Mouse (Mus musculus) thymus, postnatal 4 days (tissue): ENCODE measurements around the gene Tmem59.
A peak's percentile ranks its signal among the peaks of the same experiment; 100 is the strongest.

Experiments
- DNase-seq: peaks from one replicate; pipeline ENCODE4 v3.0.0; 2021

Gene Tmem59

DNA sequence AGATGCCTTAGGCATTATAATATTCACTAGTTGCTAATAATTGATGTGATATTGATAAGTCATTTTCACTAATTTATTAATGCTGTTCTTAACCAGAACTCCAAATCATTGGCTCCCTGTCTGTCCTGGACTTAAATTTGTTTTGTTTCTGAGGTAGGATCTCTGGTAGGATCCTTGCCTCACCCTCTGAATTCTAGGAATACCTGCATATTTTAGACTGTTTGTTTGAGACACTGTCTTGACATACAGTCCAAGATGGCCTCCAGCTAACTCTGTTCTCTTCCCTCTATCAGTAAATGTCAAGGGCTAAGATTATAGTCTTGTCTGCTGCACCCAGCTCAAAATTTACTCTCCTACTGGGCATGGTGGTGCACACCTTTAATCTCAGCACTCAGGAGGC, 2.5 kb downstream of the Tmem59 start:
- DNase-seq: no peak

DNA sequence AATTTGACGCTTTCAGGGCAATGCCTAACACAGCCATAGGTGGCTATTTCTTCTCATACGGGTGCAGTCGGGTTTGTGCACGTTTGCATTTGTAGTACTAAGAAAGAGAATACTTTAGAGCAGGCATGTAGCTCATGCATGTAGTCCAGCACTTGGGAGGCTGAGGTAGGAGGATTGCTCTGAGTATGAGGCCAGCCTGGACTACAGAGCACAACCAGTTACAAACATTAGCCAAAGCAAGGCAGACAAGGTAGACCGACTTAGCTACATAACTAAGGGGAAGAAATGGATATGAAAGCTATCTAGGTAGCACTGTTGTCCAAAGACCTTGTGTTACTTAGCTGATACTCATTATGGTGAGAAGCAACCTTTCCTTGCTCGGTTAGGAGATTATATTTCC, 3.7 kb downstream of the Tmem59 start:
- no peak for DNase-seq

DNA sequence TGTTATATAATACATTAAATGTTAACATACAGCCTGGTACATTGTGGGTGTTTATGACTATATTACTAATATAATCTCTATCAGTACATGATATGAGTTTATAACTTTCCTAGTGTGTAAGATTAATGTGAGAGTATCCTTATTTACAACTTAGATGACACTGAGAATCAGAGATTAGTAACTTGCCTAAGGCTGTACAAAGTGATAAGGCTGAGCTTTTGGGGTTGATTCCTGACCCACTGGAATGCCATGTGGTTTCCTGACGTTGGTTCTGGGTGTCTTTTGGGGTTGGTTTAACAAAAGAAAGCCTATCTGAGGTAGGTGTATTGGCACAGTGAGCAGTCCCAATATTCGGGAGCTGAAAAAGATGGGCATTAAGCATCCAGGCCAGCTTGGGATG, 4.6 kb downstream of the Tmem59 start:
- DNase-seq: no peak

DNA sequence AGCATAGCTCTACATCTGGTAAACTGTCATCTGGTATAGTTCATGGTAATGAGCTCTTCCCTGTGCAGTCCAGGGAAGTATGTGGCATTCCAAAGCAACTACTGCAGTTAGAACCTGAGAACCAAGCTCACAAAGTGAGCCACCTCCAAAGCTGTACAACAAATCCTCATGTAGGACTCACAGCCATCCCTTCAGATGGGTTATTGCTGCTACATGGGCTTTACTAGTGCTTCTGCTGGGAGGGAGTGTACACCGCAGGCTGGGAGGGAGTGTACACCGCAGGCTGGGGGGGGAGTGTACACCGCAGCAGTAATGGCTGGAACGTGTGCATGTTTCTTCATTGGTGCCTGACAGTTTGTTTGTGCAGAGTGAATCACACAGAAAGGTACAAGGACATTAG, 5.0 kb downstream of the Tmem59 start:
- DNase-seq: no peak

DNA sequence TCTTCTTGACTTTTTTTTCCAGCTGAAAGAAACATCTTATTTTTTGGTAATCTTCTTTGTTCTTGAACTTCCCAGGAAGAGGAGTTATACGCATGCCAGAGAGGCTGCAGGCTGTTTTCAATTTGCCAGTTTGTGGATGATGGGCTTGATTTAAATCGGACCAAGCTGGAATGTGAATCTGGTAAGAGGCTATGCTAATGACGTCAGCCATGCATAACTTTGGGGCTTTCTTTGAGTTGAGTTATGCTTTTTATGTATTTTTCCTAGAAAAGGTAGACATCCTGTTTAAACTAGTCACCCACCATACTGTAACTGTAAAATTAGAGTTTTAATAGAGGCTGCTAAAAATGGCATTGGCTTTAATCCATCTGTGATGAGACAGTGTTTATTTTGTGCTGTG, 7.5 kb downstream of the Tmem59 start:
- no peak for DNase-seq

DNA sequence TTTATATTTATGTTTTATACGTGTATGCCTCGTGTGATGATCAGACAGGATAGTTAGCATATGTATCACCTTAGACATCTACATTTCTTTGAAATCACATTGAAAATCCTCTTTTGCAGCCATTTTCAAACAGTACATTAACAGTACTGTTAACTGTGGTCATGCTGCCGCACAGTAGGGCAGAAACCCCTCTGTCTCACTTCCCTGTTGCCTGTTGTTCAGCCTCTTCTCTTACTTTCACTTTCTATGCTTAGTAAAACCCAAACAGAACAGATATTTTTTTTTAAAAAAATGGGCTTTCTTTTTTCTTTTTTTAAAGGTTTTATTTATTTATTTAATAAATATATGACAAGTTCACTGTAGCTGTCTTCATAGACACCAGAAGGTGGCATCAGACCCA, 15.6 kb downstream of the Tmem59 start:
- DNase-seq: no peak

DNA sequence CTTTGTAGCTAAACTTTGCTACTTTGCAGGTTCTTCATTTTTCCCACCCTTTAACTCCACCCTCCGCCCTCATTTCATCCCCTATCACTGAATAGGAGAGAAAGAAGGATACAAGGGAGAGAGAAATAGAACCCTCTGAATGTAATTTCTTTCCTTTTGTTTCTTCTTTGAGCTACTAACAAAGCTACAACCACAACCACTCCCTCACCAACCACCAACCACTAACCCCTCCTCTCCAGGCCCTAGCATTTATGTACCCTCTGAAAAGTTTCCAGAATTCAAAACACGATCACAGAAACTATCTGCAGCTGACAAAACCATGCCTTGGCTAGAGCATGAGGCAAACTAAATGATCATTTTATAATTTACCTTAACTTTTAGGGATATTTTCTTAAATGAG, 18.3 kb downstream of the Tmem59 start:
- no peak for DNase-seq

DNA sequence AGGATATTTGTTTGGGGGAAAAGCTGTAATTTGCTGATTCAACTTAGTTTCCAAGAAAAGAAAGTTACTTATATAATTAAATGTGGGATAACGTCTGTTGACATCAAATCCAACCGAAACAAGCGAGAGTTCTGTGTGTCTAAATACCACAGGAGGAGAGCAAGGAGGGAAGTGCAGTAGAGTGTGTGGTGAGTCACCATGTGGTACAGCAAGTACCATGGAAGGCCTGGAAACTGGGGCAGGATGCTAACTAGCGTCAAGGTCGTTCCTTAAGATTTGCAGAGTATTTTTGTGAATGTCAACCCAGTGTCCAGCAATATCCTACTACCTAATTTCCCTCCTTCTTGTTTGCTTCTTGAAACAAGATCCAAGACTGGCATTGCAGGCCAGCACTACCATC, 19.9 kb downstream of the Tmem59 start:
- DNase-seq: no peak

DNA sequence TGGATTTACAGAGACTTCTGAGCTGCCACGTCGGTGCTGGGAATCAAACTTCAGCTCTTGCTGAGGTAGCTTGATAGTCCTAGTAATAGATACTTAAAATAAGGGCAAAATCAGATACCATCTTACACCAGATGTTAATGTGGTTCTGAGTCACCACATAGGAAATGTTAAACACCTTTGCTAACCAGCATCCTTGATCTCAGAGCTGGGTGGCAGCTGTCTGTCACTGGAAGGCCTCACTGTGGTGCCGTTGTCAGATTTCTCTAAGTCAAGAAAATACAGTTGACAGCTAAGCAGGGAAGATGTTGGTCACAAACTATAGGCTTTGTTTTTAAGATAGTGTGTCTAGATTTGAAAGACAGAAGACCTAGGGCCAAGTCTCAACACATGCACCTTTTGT, 23.6 kb downstream of the Tmem59 start:
- peak; percentile 48 for DNase-seq

DNA sequence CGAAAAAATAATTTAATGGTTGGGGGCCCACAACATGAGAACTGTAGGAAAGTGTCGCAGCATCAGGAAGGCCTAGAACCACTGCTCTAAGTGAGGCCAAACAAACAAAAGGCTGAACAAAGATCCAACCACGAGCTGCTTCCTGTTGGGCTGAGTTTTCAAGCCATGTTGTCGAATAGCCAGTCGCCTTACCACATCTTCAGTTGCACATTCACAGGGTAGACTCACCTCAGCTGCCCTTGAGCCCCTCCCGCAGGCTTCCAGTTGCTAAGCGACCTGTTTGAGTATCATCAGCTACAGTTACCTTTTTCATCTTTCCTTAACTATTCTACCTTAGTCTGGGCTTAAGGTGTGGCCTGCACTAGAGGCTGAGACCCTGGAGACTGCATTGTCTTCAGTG, 24.8 kb downstream of the Tmem59 start:
- DNase-seq: no peak

DNA sequence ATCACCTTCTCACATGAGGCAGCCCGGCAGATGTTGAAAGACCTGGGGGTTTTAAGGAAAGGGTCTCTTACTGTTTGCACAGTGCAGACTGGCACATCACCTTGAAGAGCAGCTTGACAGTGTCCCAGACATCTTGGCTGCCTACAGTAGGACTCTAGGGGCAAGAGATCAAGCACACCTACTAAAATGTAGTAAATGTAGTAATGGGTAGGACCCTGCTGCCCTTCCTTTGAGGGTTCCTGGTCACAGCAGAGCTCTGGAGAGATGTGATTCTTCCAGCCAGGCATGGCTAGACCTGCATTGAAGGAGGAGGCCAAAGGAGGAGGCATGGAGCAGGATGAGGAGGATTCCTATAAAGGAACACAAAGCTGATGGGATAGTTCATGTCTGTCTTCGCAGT, 28.8 kb downstream of the Tmem59 start:
- no peak for DNase-seq

DNA sequence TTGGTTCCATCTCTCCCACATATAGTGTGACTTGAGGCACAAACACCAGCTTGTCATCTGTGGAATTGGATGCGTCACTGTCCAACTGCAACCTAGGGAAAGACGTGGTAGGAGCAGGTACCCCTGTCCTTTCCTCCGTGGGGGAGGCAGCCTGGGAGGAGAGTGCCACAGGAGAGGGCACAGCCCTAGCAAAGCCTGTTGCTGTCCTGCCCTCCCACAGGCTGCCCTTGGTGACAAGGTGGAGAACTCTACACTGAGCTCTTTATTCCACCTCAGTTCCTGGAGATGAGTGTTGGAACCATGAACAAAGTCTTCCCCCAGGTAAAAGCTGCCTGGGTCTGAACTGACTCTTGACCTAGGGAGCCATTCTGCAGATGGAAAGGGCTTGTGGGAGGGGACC, 30.7 kb downstream of the Tmem59 start, which contains the start of gene Ldlrad1:
Ldlrad1 (plus strand) TSS at position 301 of the 400 bp plus-strand sequence.
- DNase-seq: no peak

DNA sequence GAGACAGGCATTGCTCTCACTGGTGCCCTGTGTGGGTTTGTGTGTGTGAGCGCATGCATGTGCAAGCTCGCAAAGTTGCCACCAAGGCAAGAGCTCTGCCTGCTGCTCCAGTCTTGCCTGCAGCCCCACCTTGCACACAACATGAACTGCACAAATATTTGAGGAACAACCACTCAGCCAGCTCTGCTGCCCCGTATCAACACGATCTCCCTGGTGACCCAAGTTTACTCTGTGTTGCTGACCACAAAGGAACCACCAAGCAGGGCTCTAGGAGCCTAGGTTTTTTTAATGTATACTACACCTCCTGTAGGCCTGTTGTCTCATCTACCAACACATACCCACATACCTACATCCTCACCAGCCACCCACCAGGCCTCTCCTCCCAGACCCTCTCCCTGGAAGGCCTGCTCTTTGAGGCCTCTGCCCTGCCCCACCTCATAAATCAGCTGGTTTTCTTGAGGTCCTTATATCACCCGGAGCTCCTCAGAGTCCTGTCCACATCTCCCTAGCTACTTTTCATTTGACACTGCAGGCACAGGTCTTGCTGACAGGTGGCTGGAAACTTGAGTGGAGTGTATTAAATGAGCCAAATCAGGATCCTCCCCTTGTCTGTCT, 32.4 kb downstream of the Tmem59 start:
- DNase-seq: no peak

DNA sequence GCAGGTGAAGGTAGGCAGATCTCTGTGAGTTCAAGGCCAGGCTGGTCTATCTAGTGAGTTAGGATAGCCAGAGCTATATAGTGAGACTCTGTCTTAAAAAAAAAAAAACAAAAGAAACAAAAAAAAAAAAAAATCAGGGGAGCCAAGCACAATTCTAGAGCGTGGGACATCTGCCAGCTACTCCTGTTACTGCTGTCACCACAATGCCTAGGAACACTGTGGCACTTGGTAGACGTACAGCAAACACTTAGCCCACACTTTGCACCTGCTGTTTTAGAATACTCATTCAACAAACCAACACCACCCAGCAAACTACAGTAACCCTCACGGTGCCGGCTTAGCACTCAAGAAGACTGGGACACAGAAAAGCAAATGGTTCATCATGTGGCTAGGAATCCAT, 33.3 kb downstream of the Tmem59 start:
- DNase-seq: no peak

DNA sequence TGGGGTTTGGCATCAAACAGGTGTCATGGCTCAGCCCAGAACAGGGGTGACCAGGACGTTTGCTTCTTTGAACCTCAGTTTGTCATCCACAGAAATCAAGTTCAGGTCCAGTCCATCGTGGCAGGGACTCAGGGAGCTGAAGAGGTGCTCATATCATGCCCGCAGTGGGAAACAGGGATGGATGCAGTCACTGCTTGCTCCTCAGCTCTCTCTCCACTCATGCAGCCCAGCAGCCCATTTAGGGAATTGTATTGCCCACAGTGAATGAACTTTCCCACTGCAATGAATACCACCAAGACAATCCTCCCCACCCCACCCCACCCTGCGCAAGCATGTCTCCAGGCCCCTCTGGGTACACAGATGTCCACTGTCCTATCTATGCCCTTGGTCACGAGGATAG, 33.7 kb downstream of the Tmem59 start:
- DNase-seq: no peak

DNA sequence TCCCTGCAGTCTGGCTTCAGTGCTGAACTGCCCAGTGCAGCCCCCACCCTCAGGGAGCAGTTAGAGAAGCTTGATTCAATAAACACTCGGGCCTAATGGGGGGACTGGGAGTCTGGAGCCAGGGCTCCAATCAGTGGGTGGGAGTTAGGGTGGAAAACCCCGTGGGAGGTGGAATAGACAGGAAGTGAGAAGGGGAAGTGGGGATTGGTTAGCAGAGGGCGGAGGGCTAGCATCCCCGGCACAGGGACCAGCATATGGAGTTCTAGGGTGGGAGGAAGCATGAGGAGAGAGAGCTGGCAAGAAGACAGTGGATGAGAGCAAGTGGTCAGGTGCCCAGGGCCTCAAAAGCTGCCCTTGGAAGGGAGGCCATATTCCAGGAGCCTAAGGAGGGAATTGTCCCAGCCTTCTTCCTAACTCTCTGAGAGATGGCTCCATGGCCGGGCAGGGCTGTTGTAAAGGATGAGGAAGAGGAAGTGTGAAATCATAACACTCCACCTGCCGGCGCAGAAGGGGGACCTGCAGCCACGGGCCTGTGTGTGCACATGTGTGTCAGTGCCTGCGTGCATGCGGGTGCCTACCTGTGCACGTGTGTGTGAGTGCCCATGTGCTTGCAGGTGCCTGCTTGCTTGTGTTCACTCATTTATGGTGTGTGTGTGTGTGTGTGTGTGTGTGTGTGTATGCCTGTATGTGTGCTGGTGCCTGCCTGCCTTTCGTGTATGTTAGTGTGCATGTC, 35.2 kb downstream of the Tmem59 start:
- no peak for DNase-seq

DNA sequence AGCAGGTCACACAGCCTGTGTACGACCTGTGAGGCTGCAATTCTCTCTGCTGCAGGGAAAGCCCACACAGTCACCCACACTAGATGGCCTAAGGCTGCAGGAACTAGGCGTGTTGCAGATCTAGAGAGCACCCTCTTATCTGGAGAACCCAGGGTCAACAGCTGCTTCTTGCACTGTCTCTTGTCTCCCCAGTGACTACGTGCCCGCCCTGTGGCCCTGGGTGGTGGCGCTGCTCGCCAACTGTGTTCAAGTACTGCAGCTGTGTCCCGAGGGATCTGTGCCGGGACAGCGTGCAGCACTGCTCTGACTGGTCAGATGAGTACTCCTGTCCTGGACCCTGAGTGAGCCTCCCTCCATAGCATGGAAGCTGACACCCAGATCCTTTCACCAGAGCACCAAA, 39.4 kb downstream of the Tmem59 start:
- DNase-seq: no peak

DNA sequence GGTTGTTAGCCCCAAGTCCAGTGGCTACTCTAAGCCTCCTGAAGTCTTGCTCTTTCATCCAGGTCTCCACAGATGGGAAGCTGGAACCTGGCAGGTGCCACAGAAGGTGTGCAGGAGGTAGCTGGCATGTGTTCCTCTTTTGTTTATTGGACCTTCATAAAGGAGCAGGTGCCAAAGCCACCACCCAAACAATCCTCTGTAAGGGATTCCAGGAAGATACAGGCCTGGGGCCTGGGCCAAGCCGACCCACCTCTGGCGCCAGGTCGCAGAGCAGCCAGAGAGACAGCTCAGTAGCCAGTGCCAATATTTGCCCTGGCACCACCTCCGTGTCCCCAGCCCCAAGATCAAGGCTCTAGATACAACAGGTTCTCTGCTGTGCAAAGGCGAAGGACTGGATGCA, 43.3 kb downstream of the Tmem59 start:
- no peak for DNase-seq

DNA sequence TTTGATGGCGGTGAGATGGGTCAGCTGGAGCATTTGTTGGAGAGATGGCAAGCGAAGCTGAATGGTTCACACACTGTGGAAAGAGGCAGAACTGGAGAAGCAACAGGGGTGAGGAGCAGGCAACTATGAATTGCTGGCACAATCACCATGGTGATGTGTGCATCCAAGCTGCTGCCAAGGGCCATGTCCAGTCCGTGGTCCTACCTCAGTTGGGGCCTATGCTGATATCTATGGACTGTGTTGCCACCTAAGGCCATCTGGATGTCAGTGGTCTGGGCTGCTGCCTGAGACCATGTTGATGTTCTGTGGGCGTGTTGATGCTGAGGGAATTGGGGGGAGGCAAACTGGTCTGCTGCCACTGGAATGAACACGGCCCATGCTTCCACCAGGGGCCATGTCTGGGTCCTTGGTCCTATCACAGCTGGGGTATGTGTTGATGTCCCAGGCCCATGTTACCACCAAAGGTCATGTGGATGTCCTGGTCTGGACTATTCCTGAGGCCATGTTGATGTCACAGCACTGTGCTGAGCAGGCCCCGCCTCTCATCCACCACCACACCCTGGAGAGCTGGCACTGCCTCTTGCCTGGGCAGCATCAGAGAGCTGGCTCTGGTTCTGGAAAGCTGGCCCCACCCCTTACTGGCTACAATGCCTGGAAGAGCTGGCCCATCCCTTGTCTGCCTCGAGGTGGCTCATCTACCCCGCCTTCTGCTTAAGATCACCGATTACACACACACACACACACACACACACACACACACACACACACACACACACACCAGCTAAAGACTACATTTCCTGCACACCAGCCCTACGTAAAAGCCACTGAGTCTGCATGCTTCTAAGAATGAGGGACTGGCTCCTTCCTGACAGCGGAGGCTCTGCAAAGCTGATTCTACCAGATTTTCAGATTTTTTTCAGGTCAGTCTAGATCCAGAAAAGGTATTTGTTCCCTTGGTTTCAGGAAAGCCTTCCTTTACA, 45.3 kb downstream of the Tmem59 start:
- no peak for DNase-seq

DNA sequence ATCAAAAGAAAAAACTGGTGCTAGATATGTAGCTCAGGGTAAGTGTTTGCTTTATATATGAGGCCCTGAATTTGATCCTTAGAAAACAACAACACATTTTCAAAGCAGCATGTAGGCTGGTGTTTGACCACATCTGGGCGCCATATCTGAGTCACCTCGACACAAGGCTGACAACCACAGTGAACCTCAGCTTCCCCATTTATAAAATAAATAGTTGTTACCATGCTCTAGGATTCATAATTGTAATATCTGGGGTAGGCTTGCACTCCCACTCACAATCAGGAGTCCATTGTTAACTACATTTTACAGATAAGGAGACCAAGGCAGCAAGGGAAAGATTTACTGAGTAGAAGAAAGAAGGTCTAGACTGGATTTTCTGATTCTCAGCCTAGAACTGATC, 48.1 kb downstream of the Tmem59 start:
- DNase-seq: no peak

DNA sequence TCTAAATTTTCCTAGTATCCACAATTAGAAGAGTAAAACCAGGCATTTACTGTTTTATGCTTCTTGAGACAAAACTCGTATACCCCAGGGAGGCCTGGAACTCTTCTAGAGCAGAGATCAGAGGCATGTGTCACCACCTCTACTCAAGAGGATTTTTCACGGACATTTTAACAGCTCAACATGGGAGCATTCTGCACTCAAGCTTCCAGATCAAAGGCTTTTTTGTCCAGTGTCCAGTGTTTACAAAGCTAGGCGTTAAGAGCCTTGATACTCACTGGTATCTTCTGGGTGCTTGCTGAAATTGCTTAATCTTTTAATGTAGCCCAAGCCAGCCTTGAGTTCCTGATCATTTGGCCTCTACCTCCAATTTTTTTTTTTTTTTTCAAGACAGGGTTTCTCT, 54.0 kb downstream of the Tmem59 start:
- no peak for DNase-seq

DNA sequence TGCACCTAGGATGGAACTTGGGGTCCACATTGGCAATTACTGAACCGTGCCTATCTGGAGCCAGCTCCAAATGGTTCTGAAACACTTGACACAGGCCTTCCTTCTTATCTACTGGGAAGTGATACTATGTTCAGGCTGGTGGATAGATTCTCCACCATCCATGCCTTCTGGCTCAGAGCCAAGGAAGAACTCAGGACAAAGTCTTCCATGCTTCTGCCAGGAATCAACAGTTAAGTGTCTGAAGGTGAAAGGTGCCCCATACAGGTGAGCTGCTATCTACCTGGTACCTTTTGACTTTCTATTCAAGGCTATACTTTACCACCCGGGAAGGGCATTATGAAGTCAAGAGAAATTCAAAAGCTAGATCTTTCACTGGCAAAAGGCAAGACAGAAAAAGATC, 60.1 kb downstream of the Tmem59 start:
- no peak for DNase-seq

DNA sequence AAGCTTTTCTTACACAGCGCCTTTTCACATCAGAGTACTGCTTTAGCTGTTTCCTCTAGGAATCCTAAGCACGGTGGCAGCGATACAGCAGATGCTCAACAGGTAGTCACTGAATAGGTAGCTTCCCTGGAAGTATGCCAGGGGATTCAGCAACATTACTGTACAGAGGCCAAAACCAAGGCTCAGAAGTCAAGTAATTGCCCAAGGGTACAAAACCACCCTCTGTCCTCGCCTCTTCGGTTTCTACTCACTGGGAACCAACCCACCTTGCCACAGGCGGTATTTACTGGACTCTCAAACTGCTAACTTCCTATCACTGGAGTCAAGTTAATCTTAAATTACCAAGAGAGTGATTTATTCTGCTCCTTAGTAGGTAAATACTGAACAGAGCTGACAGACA, 62.0 kb downstream of the Tmem59 start:
- DNase-seq: no peak
